Mouse (Mus musculus): ENCODE data around the gene Zfp410. TPM values are rescaled to one million over a fixed set of nuclear protein-coding genes. Genes with fewer than 3 reads are reported as not detected.
A peak's percentile ranks its signal among the peaks of the same experiment; 100 is the strongest.
"Not testable (repeated sequence)": the region's sequence is repeated elsewhere in the genome, so short reads cannot be mapped to it uniquely, and the experiment has no call there.

The Zfp410 gene
- total RNA-seq, 1 experiment from 2014 or later, result 47.0 TPM

GRCm38 (mm10) chr12:84358699-84359098, 42.0 kb downstream of the Zfp410 start:
- ATAC-seq (replicated peaks; ENCODE audit: low read depth, poor library complexity, severe bottlenecking), result not testable (repeated sequence)

GRCm38 (mm10) chr12:84361555-84362489, 45.2 kb downstream of the Zfp410 start, which contains the start of the genes Coq6 and Fam161b:
Coq6 (plus strand) TSS chr12:84361657.
Fam161b (minus strand) TSS chr12:84361833.
- ATAC-seq (replicated peaks; ENCODE audit: low read depth, poor library complexity, severe bottlenecking), result peak; percentile 93

GRCm38 (mm10) chr12:84362872-84363271, 46.2 kb downstream of the Zfp410 start:
- ATAC-seq (replicated peaks; ENCODE audit: low read depth, poor library complexity, severe bottlenecking), result no peak

- ATAC-seq (replicated peaks; ENCODE audit: low read depth, poor library complexity, severe bottlenecking), result no peak
These were observed 47.6 kb downstream of the Zfp410 start for GRCm38 (mm10) chr12:84364291-84364690.

GRCm38 (mm10) chr12:84365137-84365536, 48.5 kb downstream of the Zfp410 start:
- no peak for ATAC-seq (replicated peaks; ENCODE audit: low read depth, poor library complexity, severe bottlenecking)

GRCm38 (mm10) chr12:84366971-84367370, 50.3 kb downstream of the Zfp410 start:
- no peak for ATAC-seq (replicated peaks; ENCODE audit: low read depth, poor library complexity, severe bottlenecking)

- ATAC-seq (replicated peaks; ENCODE audit: low read depth, poor library complexity, severe bottlenecking), result no peak
These were observed 55.0 kb downstream of the Zfp410 start for GRCm38 (mm10) chr12:84371647-84372046.

GRCm38 (mm10) chr12:84373831-84374481, 57.3 kb downstream of the Zfp410 start:
- ATAC-seq (replicated peaks; ENCODE audit: low read depth, poor library complexity, severe bottlenecking), result no peak

GRCm38 (mm10) chr12:84382369-84382768, 65.7 kb downstream of the Zfp410 start:
- ATAC-seq (replicated peaks; ENCODE audit: low read depth, poor library complexity, severe bottlenecking), result no peak

GRCm38 (mm10) chr12:84384644-84385081, 68.0 kb downstream of the Zfp410 start:
- peak; percentile 55 for ATAC-seq (replicated peaks; ENCODE audit: low read depth, poor library complexity, severe bottlenecking)

- ATAC-seq (replicated peaks; ENCODE audit: low read depth, poor library complexity, severe bottlenecking), result no peak
These were observed 68.8 kb downstream of the Zfp410 start for GRCm38 (mm10) chr12:84385408-84385807.

- no peak for ATAC-seq (replicated peaks; ENCODE audit: low read depth, poor library complexity, severe bottlenecking)
These were observed 71.4 kb downstream of the Zfp410 start for GRCm38 (mm10) chr12:84388097-84388496.

- peak; percentile 71 for ATAC-seq (replicated peaks; ENCODE audit: low read depth, poor library complexity, severe bottlenecking)
These were observed 72.2 kb downstream of the Zfp410 start for GRCm38 (mm10) chr12:84388774-84389400.

- no peak for ATAC-seq (replicated peaks; ENCODE audit: low read depth, poor library complexity, severe bottlenecking)
These were observed 73.7 kb downstream of the Zfp410 start for GRCm38 (mm10) chr12:84390336-84390735.

- ATAC-seq (replicated peaks; ENCODE audit: low read depth, poor library complexity, severe bottlenecking), result no peak
These were observed 76.0 kb downstream of the Zfp410 start for GRCm38 (mm10) chr12:84392681-84393080.

Other genes starting within 250 kb of the Zfp410 start
- not detected in 2 replicates for gene Acot5, start 247.5 kb upstream of the Zfp410 start, total RNA-seq (2017)
- gene Acot6, start 216.2 kb upstream of the Zfp410 start, total RNA-seq (2017), result 1.6 and 2.5 TPM in 2 replicates
- 2.3 and 4.1 TPM in 2 replicates for gene Dnal1, start 202.5 kb upstream of the Zfp410 start, total RNA-seq (2017)
- gene Pnma1, start 168.4 kb upstream of the Zfp410 start, total RNA-seq (2017), result 0.58 and 0.64 TPM in 2 replicates
- gene Elmsan1, start 98.0 kb upstream of the Zfp410 start, total RNA-seq (2017), result 13.0 and 15.1 TPM in 2 replicates
- 47.0 and 55.7 TPM in 2 replicates for gene Ptgr2, start 31.6 kb upstream of the Zfp410 start, total RNA-seq (2017)
- 12.7 and 17.5 TPM in 2 replicates for gene Coq6, start 44.8 kb downstream of the Zfp410 start, total RNA-seq (2017)
- 1.8 and 2.2 TPM in 2 replicates for gene Fam161b, start 45.0 kb downstream of the Zfp410 start, total RNA-seq (2017)
- gene Entpd5, start 92.2 kb downstream of the Zfp410 start, total RNA-seq (2017), result 15.2 and 23.4 TPM in 2 replicates
- 4.1 and 5.0 TPM in 2 replicates for gene Bbof1, start 92.2 kb downstream of the Zfp410 start, total RNA-seq (2017)
- gene Rnf113a2, start 100.3 kb downstream of the Zfp410 start, total RNA-seq (2017), result 29.2 and 34.4 TPM in 2 replicates
- gene Aldh6a1, start 134.2 kb downstream of the Zfp410 start, total RNA-seq (2017), result 11.0 and 16.4 TPM in 2 replicates
- gene Lin52, start 134.6 kb downstream of the Zfp410 start, total RNA-seq (2017), result 15.2 and 19.7 TPM in 2 replicates